Mouse (Mus musculus) kidney, adult 2 months (tissue): ENCODE measurements around the gene Cacng4. TPM values are rescaled to one million over a fixed set of nuclear protein-coding genes. Genes with fewer than 3 reads are reported as not detected.
A peak's percentile ranks its signal among the peaks of the same experiment; 100 is the strongest.

Source experiments
- DNase-seq: peaks from one replicate; pipeline ENCODE4 v3.0.0; 2021
- H3K27ac ChIP-seq: fragments of 200-500 bp; 2 replicates; pipeline ENCODE4 v1.5.1; 2012; ENCODE audit warnings: low read depth, low read length, control low read depth, inconsistent platforms; ENCODE audit not compliant: insufficient read depth
- H3K27me3 ChIP-seq: fragments of 200-500 bp; replicated peaks from 2 replicates; pipeline ENCODE4 v1.6.1; 2012; ENCODE audit warnings: mild to moderate bottlenecking, moderate library complexity, low read length, inconsistent platforms; ENCODE audit not compliant: control insufficient read depth, insufficient read depth
- H3K36me3 ChIP-seq: fragments of 200-500 bp; 2 replicates; pipeline ENCODE4 v1.6.1; 2012; ENCODE audit warnings: mild to moderate bottlenecking, moderate library complexity, low read length, inconsistent platforms; ENCODE audit not compliant: control insufficient read depth, insufficient read depth
- H3K4me1 ChIP-seq: fragments of 200-500 bp; 2 replicates; pipeline ENCODE4 v1.6.1; 2011; ENCODE audit warnings: low read length; ENCODE audit not compliant: control insufficient read depth, insufficient read depth
- H3K4me3 ChIP-seq: fragments of 200-500 bp; 2 replicates; pipeline ENCODE4 v1.5.1; 2011; ENCODE audit warnings: mild to moderate bottlenecking, low read depth, low read length, control low read depth; ENCODE audit not compliant: insufficient read depth
- CTCF ChIP-seq: fragments of 200-500 bp; conservative IDR thresholded peaks from 2 replicates; pipeline ENCODE4 v1.5.1; 2011; ENCODE audit warnings: low read depth, mild to moderate bottlenecking, control low read depth, low read length, moderate library complexity, mixed read lengths; ENCODE audit not compliant: insufficient read depth, insufficient read length
- POLR2A ChIP-seq: fragments of 200-500 bp; IDR thresholded peaks from one replicate; pipeline ENCODE4 v1.6.1; 2011; ENCODE audit warnings: low read depth, low read length, control low read depth
- WGBS: fragments of 180-500 bp; shearing (Covaris S2); methylation state at CpG from one replicate; pipeline ENCODE4 v1.1.7; 2018; 5-methylcytosine and 5-hydroxymethylcytosine counted together
- polyA plus RNA-seq: library from polyadenylated mRNA; depleted of rRNA; stranded (reverse); fragments of >200 nt; gene quantifications from 2 replicates; pipeline ENCODE4 v1.2.3, GENCODE M21; 2012

Gene Cacng4
- polyA plus RNA-seq, 1 experiment = 0.69 TPM

GRCm38 (mm10) chr11:107749114-107749513 is 45.2 kb downstream of the Cacng4 start:
- Histone ChIP-seq H3K4me1 (no peaks in the 10 kb centered on the region), H3K4me3 (no peak overlapping the region), H3K27me3 (no peaks in the 10 kb centered on the region), H3K36me3 (no peaks in the 10 kb centered on the region), H3K27ac (no peak overlapping the region)
- no peak for DNase-seq
- 86% methylated on average over 5 of the region's 5 CpGs for WGBS
- TF ChIP-seq CTCF (no peak), POLR2A (no peak)

GRCm38 (mm10) chr11:107748243-107749035 is 45.9 kb downstream of the Cacng4 start:
- no peaks in the 10 kb centered on the region for H3K27me3 ChIP-seq
- WGBS = 82% methylated on average over 5 of the region's 5 CpGs
- no peak for DNase-seq
- H3K36me3 ChIP-seq = no peaks in the 10 kb centered on the region
- no peak overlapping the region for H3K4me3 ChIP-seq
- no peak overlapping the region for H3K27ac ChIP-seq
- TF ChIP-seq CTCF = no peak
- TF ChIP-seq POLR2A = no peak
- H3K4me1 ChIP-seq = no peaks in the 10 kb centered on the region

- TF ChIP-seq POLR2A (no peak), CTCF (no peak)
- Histone ChIP-seq H3K4me1 (no peaks in the 10 kb centered on the region), H3K36me3 (no peaks in the 10 kb centered on the region), H3K27ac (no peak overlapping the region), H3K4me3 (no peak overlapping the region), H3K27me3 (no peaks in the 10 kb centered on the region)
- WGBS = 28% methylated on average over 3 of the region's 3 CpGs
- DNase-seq = peak; percentile 29
Measured at GRCm38 (mm10) chr11:107743100-107743499, 51.3 kb downstream of the Cacng4 start.

- no peak overlapping the region for H3K27ac ChIP-seq
- 62% methylated on average over 20 of the region's 20 CpGs for WGBS
- no peaks in the 10 kb centered on the region for H3K36me3 ChIP-seq
- H3K4me1 ChIP-seq = no peaks in the 10 kb centered on the region
- no peak for DNase-seq
- TF ChIP-seq CTCF (no peak), POLR2A (no peak)
- H3K4me3 ChIP-seq = no peak overlapping the region
- H3K27me3 ChIP-seq = no peaks in the 10 kb centered on the region
Measured at GRCm38 (mm10) chr11:107738418-107739099, 55.8 kb downstream of the Cacng4 start.

- 88% methylated on average over 6 of the region's 6 CpGs for WGBS
- Histone ChIP-seq H3K27ac (no peak overlapping the region), H3K27me3 (no peaks in the 10 kb centered on the region), H3K4me3 (no peak overlapping the region), H3K4me1 (no peaks in the 10 kb centered on the region), H3K36me3 (no peaks in the 10 kb centered on the region)
- DNase-seq = no peak
- TF ChIP-seq CTCF (no peak), POLR2A (no peak)
Measured at GRCm38 (mm10) chr11:107737886-107738285, 56.5 kb downstream of the Cacng4 start.

- WGBS = 56% methylated on average over 7 of the region's 7 CpGs
- no peak overlapping the region for H3K4me3 ChIP-seq
- no peak overlapping the region for H3K27ac ChIP-seq
- H3K4me1 ChIP-seq = no peaks in the 10 kb centered on the region
- no peaks in the 10 kb centered on the region for H3K36me3 ChIP-seq
- H3K27me3 ChIP-seq = no peaks in the 10 kb centered on the region
- TF ChIP-seq CTCF (no peak), POLR2A (no peak)
- DNase-seq = peak; percentile 61
Measured at GRCm38 (mm10) chr11:107734133-107734532, 60.2 kb downstream of the Cacng4 start.

GRCm38 (mm10) chr11:107731498-107731897 is 62.9 kb downstream of the Cacng4 start:
- no peak overlapping the region for H3K4me3 ChIP-seq
- no peak for DNase-seq
- no peaks in the 10 kb centered on the region for H3K27me3 ChIP-seq
- no peaks in the 10 kb centered on the region for H3K4me1 ChIP-seq
- no peaks in the 10 kb centered on the region for H3K36me3 ChIP-seq
- TF ChIP-seq CTCF (no peak), POLR2A (no peak)
- H3K27ac ChIP-seq = no peak overlapping the region
- 67% methylated on average over 5 of the region's 5 CpGs for WGBS
